Mouse (Mus musculus) liver, adult 2 months (tissue): ENCODE results near the gene Cd6.

Experiments used
- CTCF ChIP-seq: fragments of 200-500 bp; IDR thresholded peaks from 2 replicates; pipeline ENCODE4 v1.5.1; 2011; ENCODE audit warnings: low read depth, low read length, control low read depth
- POLR2A ChIP-seq: fragments of 200-500 bp; IDR thresholded peaks from 2 replicates; pipeline ENCODE4 v1.6.1; 2011; ENCODE audit warnings: low read length, control low read depth; ENCODE audit not compliant: insufficient read depth; ENCODE audit errors: extremely low read depth

GRCm38 (mm10) chr19:10794916-10795315 is 34.9 kb downstream of the Cd6 start:
- TF ChIP-seq POLR2A = no peak
- TF ChIP-seq CTCF = no peak
